Comparison of ENCODE assay signal across 18 mouse cellular contexts in the genomic region with DNA sequence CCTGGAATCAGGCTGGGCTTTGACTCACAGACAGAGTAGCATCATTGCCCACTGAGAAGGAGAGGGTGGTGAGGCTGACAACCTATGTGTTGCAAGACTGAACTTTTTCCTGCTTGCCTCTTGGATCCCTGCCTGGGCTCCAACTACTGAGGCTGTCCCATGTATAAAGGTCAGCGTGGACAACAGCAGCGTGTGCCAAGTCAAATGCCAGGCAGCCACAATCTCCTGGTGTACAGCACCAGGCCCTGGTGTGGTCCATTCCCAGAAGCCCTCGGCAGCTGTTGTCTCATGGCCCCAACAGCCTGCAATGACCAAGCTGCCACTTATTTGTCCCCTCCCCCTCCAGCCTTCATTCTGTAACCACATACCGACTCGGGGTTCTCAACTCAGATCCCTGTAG. TPM values are rescaled to one million over a fixed set of nuclear protein-coding genes. Genes with fewer than 3 reads are reported as not detected.
A peak's percentile ranks its signal among the peaks of the same experiment; 100 is the strongest.
DNase-seq lines count a peak whose midpoint lies in the region; ATAC-seq and TF ChIP-seq lines count a peak whose summit lies in the region.
"Had no signal": no experiment of that assay in that cellular context is flagged by ENCODE, and none has a peak within 500 bp of the region (broad histone marks: within the 10 kb centered on the region; RNA-seq: fewer than 3 reads in every experiment).

No protein-coding gene starts in this region.

- TF ChIP-seq CTCF in liver, postnatal 0 days (IDR thresholded peaks at IDR 0.05; ENCODE audit: low read depth) = no peak
- TF ChIP-seq CTCF in forebrain, postnatal 0 days (IDR thresholded peaks at IDR 0.05; ENCODE audit: low read depth) = no peak

- peaks cover 47% of the 10 kb centered on the region for H3K36me3 ChIP-seq in liver, postnatal 0 days (replicated peaks; ENCODE audit: insufficient read depth, low read length)
- H3K36me3 ChIP-seq in liver, embryonic 12.5 days = peaks cover 51% of the 10 kb centered on the region
- peaks cover 3% of the 10 kb centered on the region; the same call in 1 of the 2 replicates for H3K36me3 ChIP-seq in forebrain, embryonic 11.5 days (ENCODE audit: control insufficient read depth, insufficient read depth, low read length)
- H3K36me3 ChIP-seq in forebrain, postnatal 0 days (ENCODE audit: insufficient read depth) = peaks cover 16% of the 10 kb centered on the region

- H3K4me1 ChIP-seq in liver, postnatal 0 days (ENCODE audit: insufficient read depth) = peaks cover 9% of the 10 kb centered on the region
- H3K4me1 ChIP-seq in liver, embryonic 12.5 days = peaks cover 40% of the 10 kb centered on the region
- H3K4me1 ChIP-seq in forebrain, embryonic 11.5 days (replicated peaks; ENCODE audit: control insufficient read depth, insufficient read depth, low read length) = no peaks in the 10 kb centered on the region
- no peaks in the 10 kb centered on the region for H3K4me1 ChIP-seq in forebrain, postnatal 0 days (ENCODE audit: insufficient read depth)
- H3K4me1 ChIP-seq: neural tube, embryonic 15.5 days had no signal

- DNase-seq in gastrocnemius, postnatal 25 days = peak; percentile 42
- DNase-seq in gastrocnemius, postnatal 4 days (ENCODE audit: low spot score in 2 of 2) = no peak
- DNase-seq in liver, postnatal 0 days = peak; percentile 65
- DNase-seq in adipocyte (ENCODE audit: low spot score) = peak; percentile 99
- peak; percentile 75 to 85 for DNase-seq in kidney, postnatal 25 days
- DNase-seq in forebrain, embryonic 11.5 days (ENCODE audit: low spot score) = no peak
- no peak for DNase-seq in forebrain, postnatal 0 days
- DNase-seq: cerebellum, adult 9-10 months; embryo, embryonic 11 days; right cerebral cortex, postnatal 4 days; thymus, adult 2 months had no signal

- no peak overlapping the region for H3K4me3 ChIP-seq in liver, postnatal 0 days (ENCODE audit: low read depth, low read length)
- no peak overlapping the region for H3K4me3 ChIP-seq in liver, embryonic 12.5 days
- H3K4me3 ChIP-seq in forebrain, embryonic 11.5 days (ENCODE audit: low read depth, low read length) = no peak overlapping the region
- no peak overlapping the region for H3K4me3 ChIP-seq in forebrain, postnatal 0 days (ENCODE audit: low read depth, low read length)
- H3K4me3 ChIP-seq: layer of hippocampus, adult 2 months; neural tube, embryonic 15.5 days had no signal

- peak overlapping the region; percentile 74 for H3K27ac ChIP-seq in liver, postnatal 0 days (ENCODE audit: low read depth)
- H3K27ac ChIP-seq in liver, embryonic 12.5 days = no peak overlapping the region
- no peak overlapping the region for H3K27ac ChIP-seq in forebrain, embryonic 11.5 days (ENCODE audit: low read depth, low read length)
- H3K27ac ChIP-seq in forebrain, postnatal 0 days (ENCODE audit: low read depth, low read length) = no peak overlapping the region
- H3K27ac ChIP-seq: layer of hippocampus, adult 2 months; neural tube, embryonic 15.5 days had no signal

- no peaks in the 10 kb centered on the region for H3K27me3 ChIP-seq in liver, postnatal 0 days (ENCODE audit: insufficient read depth, low read length)
- H3K27me3 ChIP-seq in liver, embryonic 12.5 days (replicated peaks) = no peaks in the 10 kb centered on the region
- no peaks in the 10 kb centered on the region for H3K27me3 ChIP-seq in forebrain, embryonic 11.5 days (ENCODE audit: control insufficient read depth, insufficient read depth, low read length)
- no peaks in the 10 kb centered on the region for H3K27me3 ChIP-seq in forebrain, postnatal 0 days (ENCODE audit: insufficient read depth, low read length)
- H3K27me3 ChIP-seq: neural tube, embryonic 15.5 days had no signal

- no peaks in the 10 kb centered on the region for H3K9me3 ChIP-seq in liver, postnatal 0 days (ENCODE audit: low read length)
- no peaks in the 10 kb centered on the region for H3K9me3 ChIP-seq in liver, embryonic 12.5 days (replicated peaks)
- no peaks in the 10 kb centered on the region for H3K9me3 ChIP-seq in forebrain, embryonic 11.5 days (ENCODE audit: control insufficient read depth, low read length)
- H3K9me3 ChIP-seq in forebrain, postnatal 0 days (ENCODE audit: low read length) = no peaks in the 10 kb centered on the region
- H3K9me3 ChIP-seq: neural tube, embryonic 15.5 days had no signal

- peak; percentile 85 for ATAC-seq in liver, postnatal 0 days
- no peak for ATAC-seq in liver, embryonic 12.5 days
- no peak for ATAC-seq in forebrain, embryonic 11.5 days (replicated peaks; ENCODE audit: low FRiP score)
- ATAC-seq in forebrain, postnatal 0 days = no peak
- ATAC-seq: inflammation-experienced regulatory T-cells, adult 6 months; lung, postnatal 0 days had no signal

- H3K9ac ChIP-seq in liver, postnatal 0 days (replicated peaks) = no peak overlapping the region
- no peak overlapping the region for H3K9ac ChIP-seq in liver, embryonic 12.5 days
- no peak overlapping the region for H3K9ac ChIP-seq in forebrain, embryonic 11.5 days (ENCODE audit: low read length)
- H3K9ac ChIP-seq in forebrain, postnatal 0 days = no peak overlapping the region
- H3K9ac ChIP-seq: neural tube, embryonic 15.5 days had no signal

- no peak overlapping the region for H3K4me2 ChIP-seq in liver, postnatal 0 days (ENCODE audit: low read depth, low read length)
- H3K4me2 ChIP-seq in liver, embryonic 12.5 days = no peak overlapping the region
- no peak overlapping the region for H3K4me2 ChIP-seq in forebrain, embryonic 11.5 days (ENCODE audit: low read depth, low read length, severe bottlenecking)
- no peak overlapping the region for H3K4me2 ChIP-seq in forebrain, postnatal 0 days (ENCODE audit: low read depth)
- H3K4me2 ChIP-seq: midbrain, embryonic 11.5 days; neural tube, embryonic 15.5 days had no signal

- no peak for TF ChIP-seq EP300 in liver, postnatal 0 days (IDR thresholded peaks at IDR 0.05; ENCODE audit: low read depth)

- WGBS in liver, postnatal 0 days (ENCODE audit: insufficient replicate concordance) = 64% methylated on average over 5 of the region's 5 CpGs
- WGBS in liver, embryonic 12.5 days (ENCODE audit: insufficient replicate concordance) = 77% methylated on average over 5 of the region's 5 CpGs
- WGBS in forebrain, embryonic 11.5 days = 86% methylated on average over 5 of the region's 5 CpGs
- 85% methylated on average over 5 of the region's 5 CpGs for WGBS in forebrain, postnatal 0 days

RNA-seq across cellular contexts. Expression of gene Mcat, which starts 8.0 kb away (rescaled TPM):
- total RNA-seq in gastrocnemius, postnatal 25 days (2021) = 10 to 100 TPM; 18.6 to 21.4 TPM
- 10 to 100 TPM; 29.8 to 31.3 TPM for total RNA-seq in gastrocnemius, postnatal 4 days (2021)
- 20.0 and 20.5 TPM in 2 replicates for polyA plus RNA-seq in liver, postnatal 0 days (2015; fragmentation: Nextera tagmentation; extraction: Ambion mirVana)
- 27.1 and 28.1 TPM in 2 replicates for polyA plus RNA-seq in liver, embryonic 12.5 days (2016; fragmentation: Nextera tagmentation; extraction: Ambion mirVana)
- 45.7 and 53.1 TPM in 2 replicates for polyA plus RNA-seq in forebrain, embryonic 11.5 days (2014; fragmentation: Nextera tagmentation; extraction: Ambion mirVana)
- total RNA-seq in forebrain, postnatal 0 days (2014; rRNA removed) = 50.3 and 53.8 TPM in 2 replicates
- 40.9 and 46.3 TPM in 2 replicates for polyA plus RNA-seq in forebrain, postnatal 0 days (2015; fragmentation: Nextera tagmentation; extraction: Ambion mirVana)

RNA-seq across cellular contexts. Expression of gene Tspo, which starts 8.2 kb away (rescaled TPM):
- total RNA-seq in gastrocnemius, postnatal 25 days (2021) = 10 to 100 TPM; 21.2 to 34.5 TPM
- total RNA-seq in gastrocnemius, postnatal 4 days (2021) = 10 to 100 TPM; 25.5 to 38.0 TPM
- polyA plus RNA-seq in liver, postnatal 0 days (2015; fragmentation: Nextera tagmentation; extraction: Ambion mirVana) = 168 and 183 TPM in 2 replicates
- 186 and 192 TPM in 2 replicates for polyA plus RNA-seq in liver, embryonic 12.5 days (2016; fragmentation: Nextera tagmentation; extraction: Ambion mirVana)
- polyA plus RNA-seq in forebrain, embryonic 11.5 days (2014; fragmentation: Nextera tagmentation; extraction: Ambion mirVana) = 28.4 and 33.0 TPM in 2 replicates
- total RNA-seq in forebrain, postnatal 0 days (2014; rRNA removed) = 5.7 and 13.6 TPM in 2 replicates
- polyA plus RNA-seq in forebrain, postnatal 0 days (2015; fragmentation: Nextera tagmentation; extraction: Ambion mirVana) = 15.3 and 18.0 TPM in 2 replicates

RNA-seq across cellular contexts. Expression of gene Ttll12, which starts 23.3 kb away (rescaled TPM):
- 1 to 10 TPM; 4.2 to 4.9 TPM for total RNA-seq in gastrocnemius, postnatal 25 days (2021)
- total RNA-seq in gastrocnemius, postnatal 4 days (2021) = 10 to 100 TPM; 15.5 to 17.6 TPM
- polyA plus RNA-seq in liver, postnatal 0 days (2015; fragmentation: Nextera tagmentation; extraction: Ambion mirVana) = 10.9 and 12.9 TPM in 2 replicates
- polyA plus RNA-seq in liver, embryonic 12.5 days (2016; fragmentation: Nextera tagmentation; extraction: Ambion mirVana) = 62.7 and 64.0 TPM in 2 replicates
- polyA plus RNA-seq in forebrain, embryonic 11.5 days (2014; fragmentation: Nextera tagmentation; extraction: Ambion mirVana) = 51.8 and 59.5 TPM in 2 replicates
- 42.9 and 43.3 TPM in 2 replicates for total RNA-seq in forebrain, postnatal 0 days (2014; rRNA removed)
- polyA plus RNA-seq in forebrain, postnatal 0 days (2015; fragmentation: Nextera tagmentation; extraction: Ambion mirVana) = 34.8 and 38.7 TPM in 2 replicates

RNA-seq across cellular contexts. Expression of gene Bik, which starts 45.0 kb away (rescaled TPM):
- total RNA-seq in gastrocnemius, postnatal 25 days (2021) = 1 to 10 TPM in 1 of 2 experiments, under 1 TPM in 1; 0.59 to 1.3 TPM
- total RNA-seq in gastrocnemius, postnatal 4 days (2021) = 1 to 10 TPM; 2.7 to 4.0 TPM
- 6.2 and 6.4 TPM in 2 replicates for polyA plus RNA-seq in liver, postnatal 0 days (2015; fragmentation: Nextera tagmentation; extraction: Ambion mirVana)
- 2.2 and 2.7 TPM in 2 replicates for polyA plus RNA-seq in liver, embryonic 12.5 days (2016; fragmentation: Nextera tagmentation; extraction: Ambion mirVana)
- 2.3 and 2.5 TPM in 2 replicates for polyA plus RNA-seq in forebrain, embryonic 11.5 days (2014; fragmentation: Nextera tagmentation; extraction: Ambion mirVana)
- not detected in 2 replicates for total RNA-seq in forebrain, postnatal 0 days (2014; rRNA removed)
- 0.33 and 0.84 TPM in 2 replicates for polyA plus RNA-seq in forebrain, postnatal 0 days (2015; fragmentation: Nextera tagmentation; extraction: Ambion mirVana)
- total RNA-seq: hematopoietic stem cell, adult 5-6 weeks; layer of hippocampus, adult 2 months had no signal

Comparison
In these comparisons a context has a peak if more than half of its experiments do, and no peak if none do; other contexts are left out.
1. DNase-seq: peak in gastrocnemius, postnatal 25 days (single experiment), liver, postnatal 0 days (single experiment), adipocyte (single experiment) and kidney, postnatal 25 days (2 of 2); none in gastrocnemius, postnatal 4 days (0 of 2), forebrain, embryonic 11.5 days (single experiment) and forebrain, postnatal 0 days (single experiment).